Mouse (Mus musculus): ENCODE measurements around the gene Klk13.

- TF ChIP-seq CTCF (IDR thresholded peaks at IDR 0.05; ENCODE audit: borderline replicate concordance, insufficient read depth, low read depth, low read length) (no peak), POLR2A (IDR thresholded peaks at IDR 0.05; ENCODE audit: borderline replicate concordance, insufficient read depth, low read length) (no peak)
Measured at GRCm38 (mm10) chr7:43713741-43714351, 1.5 kb downstream of the Klk13 start.
